Mouse (Mus musculus): ENCODE results near the gene Golga4.

GRCm38 (mm10) chr9:118478839-118479507, 27.1 kb upstream of the Golga4 start:
- TF ChIP-seq CTCF (conservative IDR thresholded peaks at IDR 0.05; ENCODE audit: insufficient read depth, insufficient read length, low read depth, low read length), result no peak
- TF ChIP-seq POLR2A (IDR thresholded peaks at IDR 0.05; ENCODE audit: low read depth, low read length), result no peak

All from kidney, adult 2 months (tissue).